Mouse (Mus musculus) T-helper 1 cell (primary cell): Measurements from ENCODE around the gene Slc25a53.
"Not testable (repeated sequence)": the region's sequence is repeated elsewhere in the genome, so short reads cannot be mapped to it uniquely, and the experiment has no call there.

Source experiments
- in situ Hi-C: fragments of 300-600 bp; cut with MboI, MseI; formaldehyde crosslinking; loops from one replicate; pipeline ENCODE4 v1.15.1; 2025; ENCODE audit warnings: high pct_unique_total_duplicates

Slc25a53 gene

GRCm38 (mm10) chrX:136959688-136960087 is 78.4 kb downstream of the Slc25a53 start:
- in situ Hi-C loops = no loop called here

- in situ Hi-C loops = not testable (repeated sequence)
These were observed 79.8 kb downstream of the Slc25a53 start for GRCm38 (mm10) chrX:136958300-136958699.

GRCm38 (mm10) chrX:136957583-136958279 is 80.4 kb downstream of the Slc25a53 start:
- in situ Hi-C loops = not testable (repeated sequence)

GRCm38 (mm10) chrX:136937985-136938384 is 100.1 kb downstream of the Slc25a53 start:
- in situ Hi-C loops = no loop called here
